Mouse (Mus musculus) liver, embryonic 14.5 days (tissue): ENCODE data around the gene Xxylt1. TPM values are rescaled to one million over a fixed set of nuclear protein-coding genes. Genes with fewer than 3 reads are reported as not detected.

Experiments
- ATAC-seq: fragments of 200-750 bp; cut with Nextera tagmentation; 2 replicates; pipeline ENCODE4 v1.8.0; 2017; ENCODE audit warnings: moderate number of reproducible peaks, mild to moderate bottlenecking, moderate library complexity; ENCODE audit not compliant: insufficient read depth
- DNase-seq, 3 experiments: peaks; one replicate each; pipeline ENCODE4 v3.0.0-alpha.2; 2012 to 2013; ENCODE audit warnings: low read depth in 3 of 3, low spot score in 3 of 3
- H3K27ac ChIP-seq: fragments of 300-500 bp; sonication (generic); 2 replicates; pipeline ENCODE4 v1.5.1; 2014; ENCODE audit warnings: moderate library complexity, mild to moderate bottlenecking, control low read depth, inconsistent platforms
- H3K27me3 ChIP-seq: fragments of 300-500 bp; sonication (generic); 2 replicates; pipeline ENCODE4 v1.6.1; 2014; ENCODE audit warnings: mild to moderate bottlenecking, low read length, moderate library complexity; ENCODE audit not compliant: control insufficient read depth, insufficient read depth
- H3K36me3 ChIP-seq: fragments of 300-500 bp; sonication (generic); replicated peaks from 2 replicates; pipeline ENCODE4 v1.6.1; 2014; ENCODE audit warnings: low read depth; ENCODE audit not compliant: control insufficient read depth, insufficient read depth
- H3K4me1 ChIP-seq, 2 experiments: fragments of 200-500 bp in 1 of 2; fragments of 300-500 bp in 1 of 2; sonication (generic) in 1 of 2; replicated peaks; 2 replicates each; pipeline ENCODE4 v1.6.1; 2012 to 2014; ENCODE audit warnings: antibody characterized with exemption in 1 of 2, inconsistent platforms in 1 of 2, low read length in 1 of 2; ENCODE audit not compliant: control insufficient read depth in 2 of 2, insufficient read depth in 2 of 2
- H3K4me2 ChIP-seq: fragments of 300-500 bp; sonication (generic); 2 replicates; pipeline ENCODE4 v1.6.1; 2014; ENCODE audit warnings: low read depth, mild to moderate bottlenecking, control low read depth, moderate library complexity
- H3K4me3 ChIP-seq, 2 experiments: fragments of 200-500 bp in 1 of 2; fragments of 300-500 bp in 1 of 2; sonication (generic) in 1 of 2; 2 replicates each; pipeline ENCODE4 v1.5.1; 2012 to 2014; ENCODE audit warnings: low read depth in 2 of 2, low read length in 2 of 2, mild to moderate bottlenecking in 2 of 2, control low read depth in 1 of 2, inconsistent platforms in 1 of 2, moderate library complexity in 1 of 2; ENCODE audit not compliant: insufficient read depth in 1 of 2
- H3K9ac ChIP-seq: fragments of 300-500 bp; sonication (generic); replicated peaks from 2 replicates; pipeline ENCODE4 v1.6.1; 2014; ENCODE audit warnings: mild to moderate bottlenecking, control low read depth, moderate library complexity
- H3K9me3 ChIP-seq: fragments of 300-500 bp; sonication (generic); 2 replicates; pipeline ENCODE4 v1.6.1; 2016; ENCODE audit warnings: low read length, mixed read lengths; ENCODE audit not compliant: control insufficient read depth
- CTCF ChIP-seq: IDR thresholded peaks from 2 replicates; pipeline ENCODE4 v1.5.1; 2016; ENCODE audit warnings: antibody characterized with exemption, low read depth, control low read depth
- EP300 ChIP-seq: IDR thresholded peaks from 2 replicates; pipeline ENCODE4 v1.6.1; 2016; ENCODE audit warnings: antibody characterized with exemption, low read depth
- WGBS: fragments of 180-500 bp; shearing (Covaris S2); extraction: QIAGEN DNeasy Blood & Tissue Kit; methylation state at CpG from one replicate; pipeline ENCODE4 v1.1.7; 2014; ENCODE audit not compliant: insufficient replicate concordance; 5-methylcytosine and 5-hydroxymethylcytosine counted together
- polyA plus RNA-seq, 2 experiments: library from polyadenylated mRNA; depleted of rRNA in 1 of 2; stranded (reverse) in 1 of 2; unstranded in 1 of 2; fragments of >200 nt; fragmentation: Nextera tagmentation in 1 of 2; extraction: Ambion mirVana in 1 of 2; gene quantifications; 2 replicates each; pipeline versions ENCODE4 v1.2.1 to v1.2.3; 2012 to 2014

Gene Xxylt1
- polyA plus RNA-seq, 2 experiments, result 1.8 TPM

DNA sequence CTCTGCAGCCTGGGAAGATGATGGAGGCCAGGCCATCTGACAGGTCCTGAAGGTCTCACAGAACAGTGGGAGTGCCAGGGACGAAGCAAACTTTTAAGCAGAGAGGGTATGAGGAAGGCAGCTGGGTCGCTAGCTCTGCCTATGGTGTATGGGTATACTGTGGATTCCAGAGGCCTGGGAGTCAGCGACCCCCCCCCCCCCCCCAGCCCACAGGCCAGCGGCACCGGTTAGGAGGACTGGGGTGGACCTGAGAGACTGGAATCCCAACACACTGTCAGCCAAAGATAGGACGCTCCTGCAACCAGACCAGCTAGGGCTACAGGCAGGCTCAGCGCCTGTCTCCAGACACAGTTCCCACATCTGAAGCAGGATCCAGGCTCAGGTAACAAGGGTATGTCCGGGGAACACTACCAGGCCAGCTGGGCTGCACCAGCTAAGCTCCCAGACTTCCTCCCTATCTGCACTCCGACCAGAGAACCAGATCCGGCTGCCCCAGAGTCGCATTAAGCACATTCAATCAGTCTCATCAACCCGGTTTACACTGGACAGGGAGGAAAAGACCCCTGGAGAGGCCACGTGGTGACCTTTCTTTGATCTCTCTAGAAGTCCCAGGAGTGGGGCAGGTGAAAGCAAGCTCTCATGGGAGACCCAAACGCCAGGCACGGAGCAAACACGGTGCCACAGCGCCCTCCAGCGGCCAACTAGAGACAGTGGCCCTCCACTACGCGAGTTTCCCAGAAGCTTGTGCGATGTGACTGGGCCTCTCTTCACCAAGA lies 10.7 kb downstream of the Xxylt1 start:
- TF ChIP-seq CTCF (peak; percentile 93), EP300 (no peak)
- no peaks in the 10 kb centered on the region for H3K36me3 ChIP-seq
- no peak overlapping the region for H3K4me3 ChIP-seq
- no peaks in the 10 kb centered on the region for H3K27me3 ChIP-seq
- peaks cover 7 to 18% of the 10 kb centered on the region in 2 experiments for H3K4me1 ChIP-seq
- DNase-seq (peak in 2 of 3 experiments; percentile 36 to 56), ATAC-seq (peak; percentile 61)
- peak overlapping the region; percentile 43 for H3K4me2 ChIP-seq
- H3K9ac ChIP-seq, result no peak overlapping the region
- H3K27ac ChIP-seq, result no peak overlapping the region
- WGBS, result 18% methylated on average over 21 of the region's 21 CpGs
- H3K9me3 ChIP-seq, result no peaks in the 10 kb centered on the region

DNA sequence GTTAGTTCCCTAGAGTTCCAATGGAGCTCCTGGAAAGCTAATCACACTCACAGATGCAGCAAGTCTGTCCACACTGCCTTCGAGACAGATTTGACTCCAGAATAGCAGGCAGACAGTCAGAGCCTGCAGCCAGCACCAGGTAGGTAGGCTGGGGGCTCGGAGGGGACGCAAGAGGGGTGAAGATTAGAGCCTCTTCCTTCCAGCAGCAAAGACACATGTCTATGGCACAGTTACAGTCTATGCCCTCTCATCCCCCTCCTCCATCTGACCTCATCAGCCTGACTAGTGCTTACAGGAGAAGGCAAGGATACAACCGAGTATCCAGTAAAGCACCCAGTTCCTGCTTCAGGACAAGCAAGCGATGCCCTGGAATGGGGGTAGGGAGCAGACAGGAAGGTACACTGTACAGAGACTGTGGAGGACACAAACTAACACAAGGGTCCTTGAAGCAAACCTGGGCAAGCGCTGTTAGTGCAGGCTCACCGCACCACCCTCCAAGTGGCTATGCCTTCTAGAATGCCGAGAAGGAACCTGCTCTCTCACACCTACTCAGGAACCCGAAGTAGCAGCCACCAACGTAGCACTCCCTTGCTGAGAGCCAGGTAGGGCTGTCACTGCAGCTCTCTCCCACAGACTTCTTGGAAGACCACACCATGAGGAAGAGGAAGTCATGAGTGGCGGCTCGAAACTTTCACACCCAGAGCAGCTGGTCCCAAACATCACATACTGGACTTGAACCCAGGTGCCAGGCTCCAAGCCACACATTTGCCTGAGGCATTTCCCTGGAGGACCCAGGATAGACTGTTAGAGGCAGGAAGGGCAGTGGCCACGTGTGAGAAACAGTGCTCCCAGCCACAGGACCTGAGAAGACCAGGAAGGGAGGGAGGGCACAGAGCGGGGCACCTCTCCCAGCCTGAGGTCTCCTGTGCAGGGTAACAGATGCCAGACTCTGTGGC lies 11.7 kb downstream of the Xxylt1 start:
- DNase-seq (no peak), ATAC-seq (no peak)
- Histone ChIP-seq H3K27me3 (no peaks in the 10 kb centered on the region), H3K9ac (no peak overlapping the region), H3K4me2 (no peak overlapping the region), H3K27ac (no peak overlapping the region), H3K4me1 (peaks cover 7 to 18% of the 10 kb centered on the region in 2 experiments), H3K36me3 (no peaks in the 10 kb centered on the region), H3K4me3 (no peak overlapping the region), H3K9me3 (no peaks in the 10 kb centered on the region)
- WGBS, result 60% methylated on average over 14 of the region's 14 CpGs
- no peak for TF ChIP-seq CTCF
- TF ChIP-seq EP300, result no peak

DNA sequence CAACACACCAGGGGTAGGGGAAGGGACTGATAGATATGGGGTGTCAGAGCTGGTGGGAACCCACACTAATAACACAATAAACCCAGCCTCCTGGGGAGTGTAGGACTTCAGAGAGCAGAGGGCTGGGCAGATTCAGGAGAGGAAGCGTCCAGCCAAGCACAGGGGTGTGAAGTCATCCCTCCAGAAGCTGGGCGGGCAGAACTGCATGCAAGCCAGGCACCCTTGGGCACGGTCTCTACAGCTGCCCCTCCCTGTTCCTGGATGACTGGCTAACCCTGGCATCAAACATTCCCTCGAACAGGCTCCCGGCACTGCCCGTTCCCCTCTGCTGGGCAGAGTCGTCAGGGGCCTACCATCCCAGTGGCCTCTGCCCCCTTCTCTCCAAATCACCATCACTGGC lies 13.0 kb downstream of the Xxylt1 start:
- Histone ChIP-seq H3K4me1 (peaks cover 7 to 18% of the 10 kb centered on the region in 2 experiments), H3K4me2 (no peak overlapping the region), H3K9ac (no peak overlapping the region), H3K4me3 (no peak overlapping the region), H3K36me3 (no peaks in the 10 kb centered on the region), H3K27me3 (no peaks in the 10 kb centered on the region), H3K27ac (no peak overlapping the region), H3K9me3 (no peaks in the 10 kb centered on the region)
- WGBS, result 71% methylated on average over 7 of the region's 7 CpGs
- TF ChIP-seq CTCF (no peak), EP300 (no peak)
- no peak for ATAC-seq
- DNase-seq, result no peak

DNA sequence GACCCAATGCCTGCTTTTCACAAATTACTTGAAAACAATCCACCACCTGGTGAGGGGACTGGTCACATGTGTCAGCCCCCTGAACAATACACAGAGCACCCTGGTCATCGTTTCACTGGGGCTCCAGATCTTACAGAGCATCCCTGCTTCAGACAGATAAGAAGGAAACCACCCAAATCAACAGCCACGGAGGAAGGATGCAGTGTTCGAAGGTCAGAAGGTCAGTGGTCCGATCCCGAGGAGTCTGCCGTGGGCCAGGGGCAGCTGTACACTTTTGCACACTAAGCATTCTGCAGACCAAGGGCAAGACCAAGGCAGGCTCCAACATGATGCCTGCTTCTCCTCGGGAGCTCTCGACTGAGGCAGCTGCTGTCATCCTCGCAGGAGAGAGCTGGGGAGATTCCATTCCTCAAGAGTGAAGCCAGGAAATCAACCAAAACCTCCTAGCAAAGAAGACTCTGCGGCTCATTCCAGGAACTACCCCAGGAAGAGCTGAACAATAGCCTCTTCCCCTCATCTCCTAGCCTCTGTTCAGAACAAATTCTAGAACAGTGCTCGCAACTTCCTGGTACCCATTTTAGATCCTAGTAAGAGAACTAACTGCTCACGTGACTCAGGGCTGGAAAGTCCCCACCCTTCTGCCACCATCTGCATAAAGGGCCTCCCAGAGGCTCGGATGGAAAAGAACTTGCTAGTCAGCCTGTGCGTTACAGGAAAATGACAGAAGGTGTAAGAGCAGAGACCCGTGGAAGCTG lies 14.7 kb downstream of the Xxylt1 start:
- Histone ChIP-seq H3K9ac (no peak overlapping the region), H3K9me3 (no peaks in the 10 kb centered on the region), H3K4me1 (peaks cover 7 to 18% of the 10 kb centered on the region in 2 experiments), H3K27me3 (no peaks in the 10 kb centered on the region), H3K27ac (no peak overlapping the region), H3K4me3 (peak overlapping the region; percentile 3 to 9; a peak in 3 of 4 replicates), H3K4me2 (peak overlapping the region; percentile 52), H3K36me3 (no peaks in the 10 kb centered on the region)
- DNase-seq, result peak in 1 of 3 experiments; percentile 68
- TF ChIP-seq CTCF, result no peak
- TF ChIP-seq EP300, result no peak
- peak; percentile 71 for ATAC-seq
- WGBS, result 11% methylated on average over 15 of the region's 15 CpGs
